Mouse (Mus musculus): ENCODE results near the gene Medag.

GRCm38 (mm10) chr5:149474142-149474541 is 62.6 kb downstream of the Medag start:
- no peak for TF ChIP-seq TAL1 (IDR thresholded peaks at IDR 0.05; ENCODE audit: low read length)
- TF ChIP-seq GATA1 (IDR thresholded peaks at IDR 0.05; ENCODE audit: low read length) = no peak

All from erythroblast, embryonic 14.5 days (primary cell).